Mouse (Mus musculus) limb, embryonic 12.5 days (tissue): ENCODE results near the gene Mto1. TPM values are rescaled to one million over a fixed set of nuclear protein-coding genes. Genes with fewer than 3 reads are reported as not detected.
"Not testable (repeated sequence)": the region's sequence is repeated elsewhere in the genome, so short reads cannot be mapped to it uniquely, and the experiment has no call there.

Source experiments
- ATAC-seq: fragments of 200-750 bp; cut with Nextera tagmentation; 2 replicates; pipeline ENCODE4 v1.8.0; 2017; ENCODE audit warnings: low read depth, moderate TSS enrichment; ENCODE audit not compliant: insufficient number of reproducible peaks, insufficient read depth, low FRiP score, low TSS enrichment
- H3K27ac ChIP-seq: fragments of 300-500 bp; sonication (generic); 2 replicates; pipeline ENCODE4 v1.5.1; 2016; ENCODE audit warnings: mild to moderate bottlenecking, moderate library complexity
- H3K27me3 ChIP-seq: fragments of 300-500 bp; sonication (generic); 2 replicates; pipeline ENCODE4 v1.6.1; 2016; ENCODE audit warnings: mild to moderate bottlenecking, moderate library complexity
- H3K36me3 ChIP-seq: fragments of 300-500 bp; sonication (generic); 2 replicates; pipeline ENCODE4 v1.6.1; 2016; ENCODE audit warnings: mild to moderate bottlenecking, moderate library complexity
- H3K4me1 ChIP-seq: fragments of 300-500 bp; sonication (generic); replicated peaks from 2 replicates; pipeline ENCODE4 v1.6.1; 2016
- H3K4me2 ChIP-seq: fragments of 300-500 bp; sonication (generic); 2 replicates; pipeline ENCODE4 v1.6.1; 2016; ENCODE audit warnings: mild to moderate bottlenecking, moderate library complexity
- H3K4me3 ChIP-seq: fragments of 300-500 bp; sonication (generic); replicated peaks from 2 replicates; pipeline ENCODE4 v1.5.1; 2016; ENCODE audit warnings: mild to moderate bottlenecking
- H3K9ac ChIP-seq: fragments of 300-500 bp; sonication (generic); replicated peaks from 2 replicates; pipeline ENCODE4 v1.6.1; 2016; ENCODE audit warnings: mild to moderate bottlenecking, moderate library complexity
- H3K9me3 ChIP-seq: fragments of 300-500 bp; sonication (generic); 2 replicates; pipeline ENCODE4 v1.6.1; 2016; ENCODE audit warnings: mild to moderate bottlenecking, moderate library complexity
- WGBS: fragments of 180-500 bp; shearing (Covaris S2); methylation state at CpG from one replicate; pipeline ENCODE4 v1.1.7; 2016; 5-methylcytosine and 5-hydroxymethylcytosine counted together
- polyA plus RNA-seq: library from polyadenylated mRNA; unstranded; fragments of >200 nt; fragmentation: Nextera tagmentation; extraction: Ambion mirVana; gene quantifications from 2 replicates; pipeline ENCODE4 v1.2.1, GENCODE M21; 2016

Gene Mto1
- polyA plus RNA-seq, 1 experiment from 2014 or later = 20.3 TPM

GRCm38 (mm10) chr9:78475873-78476272 is 27.9 kb downstream of the Mto1 start:
- 88% methylated on average over 4 of the region's 4 CpGs for WGBS
- Histone ChIP-seq H3K4me1 (peaks cover 8% of the 10 kb centered on the region), H3K9me3 (no peaks in the 10 kb centered on the region), H3K36me3 (peaks cover 73% of the 10 kb centered on the region), H3K9ac (no peak overlapping the region), H3K4me2 (no peak overlapping the region), H3K27me3 (no peaks in the 10 kb centered on the region), H3K4me3 (no peak overlapping the region), H3K27ac (no peak overlapping the region)
- no peak for ATAC-seq

GRCm38 (mm10) chr9:78476531-78477020 is 28.6 kb downstream of the Mto1 start:
- whole genome bisulfite sequencing = 13% methylated on average over 1 of the region's 1 CpGs
- ATAC-seq = no peak
- no peak overlapping the region for H3K9ac ChIP-seq
- peaks cover 8% of the 10 kb centered on the region for H3K4me1 ChIP-seq
- peaks cover 69% of the 10 kb centered on the region for H3K36me3 ChIP-seq
- H3K27me3 ChIP-seq = no peaks in the 10 kb centered on the region
- H3K4me2 ChIP-seq = no peak overlapping the region
- no peaks in the 10 kb centered on the region for H3K9me3 ChIP-seq
- no peak overlapping the region for H3K4me3 ChIP-seq
- H3K27ac ChIP-seq = 0 out of 2 replicates have a peak overlapping the region, but pooled peaks have one; percentile 46

GRCm38 (mm10) chr9:78477021-78477551 is 29.1 kb downstream of the Mto1 start:
- no peak for ATAC-seq
- no peak overlapping the region for H3K9ac ChIP-seq
- WGBS = 3% methylated on average over 5 of the region's 5 CpGs

GRCm38 (mm10) chr9:78478009-78478605 is 30.1 kb downstream of the Mto1 start:
- peak overlapping the region; percentile 28; the same call in 1 of the 2 replicates for H3K4me2 ChIP-seq
- not testable (repeated sequence) for H3K27me3 ChIP-seq, H3K9ac ChIP-seq, ATAC-seq, H3K27ac ChIP-seq, H3K4me3 ChIP-seq, H3K9me3 ChIP-seq
- 67% methylated on average over 1 of the region's 1 CpGs for WGBS
- peaks cover 58% of the 10 kb centered on the region for H3K36me3 ChIP-seq
- H3K4me1 ChIP-seq = peaks cover 14% of the 10 kb centered on the region

More at GRCm38 (mm10) chr9:78477021-78477551, 29.1 kb downstream of the Mto1 start:
- Histone ChIP-seq H3K27ac (0 out of 2 replicates have a peak overlapping the region, but pooled peaks have one; percentile 46), H3K27me3 (no peaks in the 10 kb centered on the region), H3K4me1 (peaks cover 8% of the 10 kb centered on the region), H3K9me3 (no peaks in the 10 kb centered on the region), H3K36me3 (peaks cover 68% of the 10 kb centered on the region), H3K4me3 (no peak overlapping the region), H3K4me2 (no peak overlapping the region)

GRCm38 (mm10) chr9:78479308-78479707 is 31.3 kb downstream of the Mto1 start:
- Histone ChIP-seq H3K36me3 (peaks cover 46% of the 10 kb centered on the region), H3K4me1 (peaks cover 16% of the 10 kb centered on the region), H3K9ac (peak overlapping the region; percentile 54), H3K4me3 (peak overlapping the region; percentile 97), H3K4me2 (peak overlapping the region; percentile 68)
- not testable (repeated sequence) for H3K9me3 ChIP-seq, H3K27ac ChIP-seq, ATAC-seq, H3K27me3 ChIP-seq
- WGBS = 40% methylated on average over 8 of the region's 8 CpGs

- 1% methylated on average over 13 of the region's 13 CpGs for WGBS
- Histone ChIP-seq H3K4me3 (peak overlapping the region; percentile 97), H3K4me1 (peaks cover 16% of the 10 kb centered on the region), H3K36me3 (peaks cover 39% of the 10 kb centered on the region), H3K4me2 (peak overlapping the region; percentile 68), H3K9ac (peak overlapping the region; percentile 100), H3K27ac (peak overlapping the region; percentile 99)
- not testable (repeated sequence) for H3K9me3 ChIP-seq, ATAC-seq, H3K27me3 ChIP-seq
These were observed 32.2 kb downstream of the Mto1 start for GRCm38 (mm10) chr9:78480227-78480626.

GRCm38 (mm10) chr9:78480706-78481358 is 32.8 kb downstream of the Mto1 start:
- H3K9ac ChIP-seq = peak overlapping the region; percentile 100
- WGBS = under 1% methylated on average over 45 of the region's 46 CpGs
- ATAC-seq = peak; percentile 1; the same call in 1 of the 2 replicates
- no peaks in the 10 kb centered on the region for H3K27me3 ChIP-seq
- peak overlapping the region; percentile 99 for H3K27ac ChIP-seq
- H3K4me2 ChIP-seq = peak overlapping the region; percentile 68
- peaks cover 39% of the 10 kb centered on the region for H3K36me3 ChIP-seq
- H3K4me1 ChIP-seq = peaks cover 16% of the 10 kb centered on the region
- H3K4me3 ChIP-seq = peak overlapping the region; percentile 97
- H3K9me3 ChIP-seq = no peaks in the 10 kb centered on the region

- peak overlapping the region; percentile 97 for H3K4me3 ChIP-seq
- no peaks in the 10 kb centered on the region for H3K9me3 ChIP-seq
- H3K36me3 ChIP-seq = peaks cover 34% of the 10 kb centered on the region
- peak overlapping the region; percentile 68 for H3K4me2 ChIP-seq
- H3K27me3 ChIP-seq = no peaks in the 10 kb centered on the region
- H3K27ac ChIP-seq = peak overlapping the region; percentile 99
- peak; percentile 99 for ATAC-seq
- H3K9ac ChIP-seq = peak overlapping the region; percentile 100
- WGBS = under 1% methylated on average over 72 of the region's 77 CpGs
- H3K4me1 ChIP-seq = peaks cover 16% of the 10 kb centered on the region
These were observed 33.7 kb downstream of the Mto1 start for GRCm38 (mm10) chr9:78481423-78482331.

GRCm38 (mm10) chr9:78482386-78482785 is 34.4 kb downstream of the Mto1 start:
- Histone ChIP-seq H3K9ac (peak overlapping the region; percentile 81), H3K4me2 (peak overlapping the region; percentile 50), H3K27ac (peak overlapping the region; percentile 99), H3K9me3 (no peaks in the 10 kb centered on the region), H3K27me3 (no peaks in the 10 kb centered on the region), H3K4me1 (peaks cover 16% of the 10 kb centered on the region), H3K36me3 (peaks cover 27% of the 10 kb centered on the region), H3K4me3 (peak overlapping the region; percentile 97)
- WGBS = 11% methylated on average over 3 of the region's 3 CpGs
- ATAC-seq = no peak

GRCm38 (mm10) chr9:78484660-78485059 is 36.7 kb downstream of the Mto1 start:
- Histone ChIP-seq H3K4me2 (no peak overlapping the region), H3K9ac (no peak overlapping the region), H3K36me3 (peaks cover 6% of the 10 kb centered on the region), H3K9me3 (no peaks in the 10 kb centered on the region), H3K4me3 (no peak overlapping the region), H3K27ac (no peak overlapping the region), H3K4me1 (peaks cover 15% of the 10 kb centered on the region), H3K27me3 (no peaks in the 10 kb centered on the region)
- 74% methylated on average over 3 of the region's 3 CpGs for WGBS
- ATAC-seq = no peak
